Mouse (Mus musculus) testis, adult 2 months (tissue): ENCODE measurements around the gene Spata31d1d.

Experiments used
- CTCF ChIP-seq: fragments of 200-500 bp; IDR thresholded peaks from 2 replicates; pipeline ENCODE4 v1.5.1; 2012; ENCODE audit warnings: low read depth, mild to moderate bottlenecking, inconsistent platforms, low read length, moderate library complexity; ENCODE audit not compliant: control insufficient read depth, insufficient read depth, insufficient replicate concordance
- POLR2A ChIP-seq: fragments of 200-500 bp; IDR thresholded peaks from 2 replicates; pipeline ENCODE4 v1.6.1; 2012; ENCODE audit warnings: low read depth, mild to moderate bottlenecking, inconsistent platforms, low read length, moderate library complexity; ENCODE audit not compliant: control insufficient read depth

DNA sequence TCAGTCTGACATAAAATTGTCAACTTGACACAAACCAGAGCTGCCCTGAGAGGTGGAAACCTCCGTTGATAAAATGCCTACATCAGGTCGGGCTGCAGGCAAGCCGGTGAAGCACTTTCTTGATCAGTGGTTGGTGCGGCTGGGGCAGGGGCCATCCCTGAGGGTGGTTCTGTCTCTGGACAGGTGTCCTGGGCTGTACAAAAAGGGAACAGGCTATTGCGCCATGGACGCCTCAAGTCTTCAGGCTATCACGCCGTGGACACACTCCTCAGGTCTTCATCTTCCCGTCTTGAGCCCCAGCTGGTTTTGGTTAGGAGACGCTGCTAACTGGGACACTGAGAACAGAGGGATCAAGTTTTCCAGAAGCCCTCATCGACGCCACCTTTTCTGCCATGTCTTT is 18.8 kb upstream of the Spata31d1d start:
- TF ChIP-seq CTCF (no peak), POLR2A (no peak)
